Mouse (Mus musculus) layer of hippocampus, postnatal 25 days (tissue): ENCODE measurements around the gene Cox8b. TPM values are rescaled to one million over a fixed set of nuclear protein-coding genes. Genes with fewer than 3 reads are reported as not detected.

ENCODE experiments used
- DNase-seq, 2 experiments: peaks; one replicate each; pipeline ENCODE4 v3.0.0; 2022; ENCODE audit warnings: mixed read lengths in 2 of 2, low spot score in 1 of 2; ENCODE audit errors: extremely low spot score in 1 of 2
- total RNA-seq, 2 experiments: library from RNA; stranded (reverse); gene quantifications; 2 replicates each; pipeline ENCODE4 v1.2.3; 2021

Cox8b gene
- total RNA-seq, 2 experiments from 2014 or later = 1.3 to 2.8 TPM

GRCm38 (mm10) chr7:140877364-140877763, 22.9 kb downstream of the Cox8b start:
- DNase-seq = no peak

- DNase-seq = no peak
Measured at GRCm38 (mm10) chr7:140874224-140874623, 26.0 kb downstream of the Cox8b start.

GRCm38 (mm10) chr7:140864761-140865160, 35.5 kb downstream of the Cox8b start:
- no peak for DNase-seq

GRCm38 (mm10) chr7:140860728-140861127, 39.5 kb downstream of the Cox8b start:
- DNase-seq = no peak

- DNase-seq = no peak
Measured at GRCm38 (mm10) chr7:140859997-140860396, 40.2 kb downstream of the Cox8b start.

- no peak for DNase-seq
Measured at GRCm38 (mm10) chr7:140858746-140859145, 41.5 kb downstream of the Cox8b start.

GRCm38 (mm10) chr7:140857550-140858505, 42.4 kb downstream of the Cox8b start, which contains the start of gene Bet1l:
TSS of gene Bet1l (minus strand) at chr7:140857577.
- no peak for DNase-seq

- peak; percentile 73 to 79 for DNase-seq
Measured at GRCm38 (mm10) chr7:140856785-140857549, 43.3 kb downstream of the Cox8b start, which contains the start of gene Ric8a. TSS of gene Ric8a (plus strand) at chr7:140856957.

GRCm38 (mm10) chr7:140855860-140856784, 44.1 kb downstream of the Cox8b start, which contains the start of gene Gm45785:
TSS of gene Gm45785 (minus strand) at chr7:140856331.
- peak; percentile 60 to 65 for DNase-seq

GRCm38 (mm10) chr7:140855181-140855580, 45.1 kb downstream of the Cox8b start:
- no peak for DNase-seq

- DNase-seq = no peak
Measured at GRCm38 (mm10) chr7:140854483-140854882, 45.8 kb downstream of the Cox8b start.

- DNase-seq = no peak
Measured at GRCm38 (mm10) chr7:140853386-140853785, 46.9 kb downstream of the Cox8b start.

GRCm38 (mm10) chr7:140851916-140852315, 48.3 kb downstream of the Cox8b start:
- DNase-seq = no peak

Other genes starting within 250 kb of the Cox8b start
- gene Olfr539, start 240.5 kb downstream of the Cox8b start, total RNA-seq = under 1 TPM; 0.10 to 0.21 TPM
- under 1 TPM in 1 of 2 experiments, not detected in 1; 0.23 TPM for gene Olfr45, start 218.5 kb downstream of the Cox8b start, total RNA-seq
- not detected for gene Olfr541, start 203.2 kb downstream of the Cox8b start, total RNA-seq
- not detected for gene Cyp2e1, start 136.7 kb downstream of the Cox8b start, total RNA-seq
- not detected for gene Syce1, start 112.6 kb downstream of the Cox8b start, total RNA-seq
- 10 to 100 TPM; 11.6 to 13.6 TPM for gene Zfp941, start 78.3 kb downstream of the Cox8b start, total RNA-seq
- gene Urah, start 65.4 kb downstream of the Cox8b start, total RNA-seq = 1 to 10 TPM; 1.6 to 1.7 TPM
- not detected for gene Scgb1c1, start 54.9 kb downstream of the Cox8b start, total RNA-seq
- gene Odf3, start 52.6 kb downstream of the Cox8b start, total RNA-seq = not detected
- not detected for gene Gm45785, start 44.1 kb downstream of the Cox8b start, total RNA-seq
- gene Ric8a, start 43.5 kb downstream of the Cox8b start, total RNA-seq = 10 to 100 TPM; 79.1 to 86.5 TPM
- 10 to 100 TPM; 26.6 to 29.6 TPM for gene Bet1l, start 42.9 kb downstream of the Cox8b start, total RNA-seq
- 100 to 1,000 TPM; 107 to 117 TPM for gene Psmd13, start 18.5 kb downstream of the Cox8b start, total RNA-seq
- 10 to 100 TPM; 67.0 to 77.5 TPM for gene Sirt3, start 18.1 kb downstream of the Cox8b start, total RNA-seq
- gene Nlrp6, start 20.5 kb upstream of the Cox8b start, total RNA-seq = under 1 TPM; 0.21 to 0.37 TPM
- gene Pgghg, start 40.9 kb upstream of the Cox8b start, total RNA-seq = 1 to 10 TPM; 4.0 to 7.1 TPM
- not detected for gene Ifitm5, start 49.8 kb upstream of the Cox8b start, total RNA-seq
- not detected for gene Gm45717, start 55.5 kb upstream of the Cox8b start, total RNA-seq
- gene Ifitm2, start 55.5 kb upstream of the Cox8b start, total RNA-seq = 10 to 100 TPM in 1 of 2 experiments, 1 to 10 TPM in 1; 9.7 to 13.4 TPM
- 1 to 10 TPM; 1.3 to 1.5 TPM for gene Ifitm1, start 66.8 kb upstream of the Cox8b start, total RNA-seq
- gene Ifitm3, start 110.3 kb upstream of the Cox8b start, total RNA-seq = 10 to 100 TPM; 11.9 to 13.8 TPM
- not detected for gene Ifitm6, start 117.5 kb upstream of the Cox8b start, total RNA-seq
- gene Gm17387, start 128.7 kb upstream of the Cox8b start, total RNA-seq = not detected
- gene B4galnt4, start 160.7 kb upstream of the Cox8b start, total RNA-seq = 10 to 100 TPM; 80.7 to 96.2 TPM
- not detected for gene Pkp3, start 177.8 kb upstream of the Cox8b start, total RNA-seq
- 1 to 10 TPM; 1.9 to 3.2 TPM for gene Sigirr, start 200.1 kb upstream of the Cox8b start, total RNA-seq
- gene Ano9, start 217.4 kb upstream of the Cox8b start, total RNA-seq = not detected
- 10 to 100 TPM; 58.7 to 61.1 TPM for gene Ptdss2, start 221.9 kb upstream of the Cox8b start, total RNA-seq